ENCODE assay signal across 22 mouse cellular contexts in genomic region chr2:29034542-29035475, GRCm38 (mm10). TPM values are rescaled to one million over a fixed set of nuclear protein-coding genes. Genes with fewer than 3 reads are reported as not detected.
DNase-seq lines count a peak whose midpoint lies in the region; ATAC-seq and TF ChIP-seq lines count a peak whose summit lies in the region.
"Had no signal": no experiment of that assay in that cellular context is flagged by ENCODE, and none has a peak within 500 bp of the region (broad histone marks: within the 10 kb centered on the region; RNA-seq: fewer than 3 reads in every experiment).

No protein-coding gene starts in this region.

- no peak for TF ChIP-seq CTCF in stomach, postnatal 0 days (IDR thresholded peaks at IDR 0.05; ENCODE audit: low read depth)

- WGBS in midbrain, embryonic 13.5 days: 29% methylated on average over 20 of the region's 20 CpGs
- WGBS in midbrain, embryonic 14.5 days: 30% methylated on average over 20 of the region's 20 CpGs
- WGBS in liver, embryonic 12.5 days (ENCODE audit: insufficient replicate concordance): 57% methylated on average over 20 of the region's 20 CpGs
- WGBS in stomach, postnatal 0 days: 54% methylated on average over 20 of the region's 20 CpGs

- peak; percentile 38 for DNase-seq in kidney, adult 11 months
- DNase-seq in kidney, postnatal 10 days: no peak
- no peak for DNase-seq in midbrain, embryonic 14.5 days
- DNase-seq in stomach, postnatal 0 days (ENCODE audit: low spot score): peak; percentile 23
- DNase-seq in lung, postnatal 25 days (ENCODE audit: low spot score): no peak
- no peak for DNase-seq in gastrocnemius, postnatal 25 days
- DNase-seq: adrenal gland, postnatal 10 days; B cell, adult 2 months; cerebellum, adult 2 months; heart, adult 11 months; heart, postnatal 36 days had no signal

- no peak for TF ChIP-seq EP300 in stomach, postnatal 0 days (optimal IDR thresholded peaks at IDR 0.05)

- no peaks in the 10 kb centered on the region for H3K9me3 ChIP-seq in midbrain, embryonic 13.5 days
- no peaks in the 10 kb centered on the region for H3K9me3 ChIP-seq in midbrain, embryonic 14.5 days (ENCODE audit: control insufficient read depth, low read length)
- H3K9me3 ChIP-seq in liver, embryonic 12.5 days (replicated peaks): no peaks in the 10 kb centered on the region
- H3K9me3 ChIP-seq in stomach, postnatal 0 days (ENCODE audit: control insufficient read depth, low read length): no peaks in the 10 kb centered on the region
- H3K9me3 ChIP-seq: embryonic facial prominence, embryonic 13.5 days; heart, embryonic 13.5 days; limb, embryonic 13.5 days had no signal

- peaks cover 39% of the 10 kb centered on the region for H3K4me1 ChIP-seq in midbrain, embryonic 13.5 days (replicated peaks)
- H3K4me1 ChIP-seq in midbrain, embryonic 14.5 days (ENCODE audit: control insufficient read depth, insufficient read depth, low read length): peaks cover 29% of the 10 kb centered on the region
- no peaks in the 10 kb centered on the region for H3K4me1 ChIP-seq in liver, embryonic 12.5 days
- H3K4me1 ChIP-seq in stomach, postnatal 0 days (replicated peaks; ENCODE audit: control insufficient read depth, insufficient read depth): no peaks in the 10 kb centered on the region

- H3K27ac ChIP-seq in midbrain, embryonic 13.5 days: no peak overlapping the region
- no peak overlapping the region for H3K27ac ChIP-seq in midbrain, embryonic 14.5 days (replicated peaks; ENCODE audit: low read depth, low read length)
- peak overlapping the region; percentile 57 for H3K27ac ChIP-seq in liver, embryonic 12.5 days
- H3K27ac ChIP-seq in stomach, postnatal 0 days (replicated peaks): no peak overlapping the region
- H3K27ac ChIP-seq: embryonic facial prominence, embryonic 13.5 days; heart, embryonic 13.5 days; kidney, postnatal 0 days; limb, embryonic 13.5 days had no signal

- peaks cover 65% of the 10 kb centered on the region for H3K27me3 ChIP-seq in midbrain, embryonic 13.5 days
- H3K27me3 ChIP-seq in midbrain, embryonic 14.5 days (ENCODE audit: control insufficient read depth, insufficient read depth, low read length): peaks cover 5% of the 10 kb centered on the region
- peaks cover 38% of the 10 kb centered on the region for H3K27me3 ChIP-seq in liver, embryonic 12.5 days (replicated peaks)
- H3K27me3 ChIP-seq in stomach, postnatal 0 days (ENCODE audit: control insufficient read depth, insufficient read depth, low read length): no peaks in the 10 kb centered on the region

- H3K9ac ChIP-seq in midbrain, embryonic 13.5 days (replicated peaks): no peak overlapping the region
- H3K9ac ChIP-seq in midbrain, embryonic 14.5 days (replicated peaks; ENCODE audit: low read length): no peak overlapping the region
- no peak overlapping the region for H3K9ac ChIP-seq in liver, embryonic 12.5 days
- H3K9ac ChIP-seq in stomach, postnatal 0 days (ENCODE audit: low read length): no peak overlapping the region
- H3K9ac ChIP-seq: embryonic facial prominence, embryonic 13.5 days; heart, embryonic 13.5 days; limb, embryonic 13.5 days had no signal

- no peaks in the 10 kb centered on the region for H3K36me3 ChIP-seq in midbrain, embryonic 13.5 days
- no peaks in the 10 kb centered on the region for H3K36me3 ChIP-seq in midbrain, embryonic 14.5 days (ENCODE audit: control insufficient read depth, insufficient read depth, low read length)
- H3K36me3 ChIP-seq in liver, embryonic 12.5 days: no peaks in the 10 kb centered on the region
- no peaks in the 10 kb centered on the region for H3K36me3 ChIP-seq in stomach, postnatal 0 days (ENCODE audit: control insufficient read depth, insufficient read depth, low read length)
- H3K36me3 ChIP-seq: embryonic facial prominence, embryonic 13.5 days; heart, embryonic 13.5 days; limb, embryonic 13.5 days had no signal

- peak; percentile 53; the same call in 1 of the 2 replicates for ATAC-seq in midbrain, embryonic 13.5 days
- ATAC-seq in midbrain, embryonic 14.5 days (ENCODE audit: low FRiP score, low TSS enrichment): no peak
- peak; percentile 67 for ATAC-seq in liver, embryonic 12.5 days
- no peak for ATAC-seq in stomach, postnatal 0 days (ENCODE audit: low FRiP score, low TSS enrichment)
- ATAC-seq: hindbrain, embryonic 16.5 days; lung, postnatal 0 days had no signal

- H3K4me2 ChIP-seq in midbrain, embryonic 13.5 days (replicated peaks): no peak overlapping the region
- no peak overlapping the region for H3K4me2 ChIP-seq in midbrain, embryonic 14.5 days (ENCODE audit: low read length)
- no peak overlapping the region for H3K4me2 ChIP-seq in liver, embryonic 12.5 days
- no peak overlapping the region for H3K4me2 ChIP-seq in stomach, postnatal 0 days (replicated peaks; ENCODE audit: low read depth)
- H3K4me2 ChIP-seq: embryonic facial prominence, embryonic 13.5 days; heart, embryonic 13.5 days; limb, embryonic 13.5 days had no signal

- no peak overlapping the region for H3K4me3 ChIP-seq in midbrain, embryonic 13.5 days (replicated peaks)
- H3K4me3 ChIP-seq in midbrain, embryonic 14.5 days (replicated peaks; ENCODE audit: low read depth, low read length): no peak overlapping the region
- H3K4me3 ChIP-seq in liver, embryonic 12.5 days: no peak overlapping the region
- no peak overlapping the region for H3K4me3 ChIP-seq in stomach, postnatal 0 days (ENCODE audit: low read depth, low read length)
- H3K4me3 ChIP-seq: embryonic facial prominence, embryonic 13.5 days; heart, embryonic 13.5 days; limb, embryonic 13.5 days; myocyte had no signal

RNA-seq across cellular contexts. Expression of gene Cfap77, which starts 20.1 kb away (rescaled TPM):
- 0.48 and 0.63 TPM in 2 replicates for polyA plus RNA-seq in midbrain, embryonic 13.5 days (2015; fragmentation: Nextera tagmentation; extraction: Ambion mirVana)
- polyA plus RNA-seq in midbrain, embryonic 14.5 days (2014; fragmentation: Nextera tagmentation; extraction: Ambion mirVana): 1.1 and 1.3 TPM in 2 replicates
- 0.12 and 0.30 TPM in 2 replicates for polyA plus RNA-seq in liver, embryonic 12.5 days (2016; fragmentation: Nextera tagmentation; extraction: Ambion mirVana)
- 0.11 and 0.15 TPM in 2 replicates for polyA plus RNA-seq in stomach, postnatal 0 days (2015; fragmentation: Nextera tagmentation; extraction: Ambion mirVana)
- total RNA-seq in gastrocnemius, postnatal 25 days (2021): not detected
- total RNA-seq: common myeloid progenitor, adult 5-6 weeks; heart, postnatal 36 days; megakaryocyte, adult 5-6 weeks had no signal

RNA-seq across cellular contexts. Expression of gene Ttf1, which starts 25.3 kb away (rescaled TPM):
- 10.1 and 10.4 TPM in 2 replicates for polyA plus RNA-seq in midbrain, embryonic 13.5 days (2015; fragmentation: Nextera tagmentation; extraction: Ambion mirVana)
- 6.9 and 7.4 TPM in 2 replicates for polyA plus RNA-seq in midbrain, embryonic 14.5 days (2014; fragmentation: Nextera tagmentation; extraction: Ambion mirVana)
- polyA plus RNA-seq in liver, embryonic 12.5 days (2016; fragmentation: Nextera tagmentation; extraction: Ambion mirVana): 7.9 and 8.4 TPM in 2 replicates
- 3.9 and 4.2 TPM in 2 replicates for polyA plus RNA-seq in stomach, postnatal 0 days (2015; fragmentation: Nextera tagmentation; extraction: Ambion mirVana)
- 1 to 10 TPM; 4.0 to 4.5 TPM for total RNA-seq in gastrocnemius, postnatal 25 days (2021)

Comparison
In these comparisons a context has a peak if more than half of its experiments do, and no peak if none do; other contexts are left out.
1. DNase-seq: peak in kidney, adult 11 months (single experiment) and stomach, postnatal 0 days (single experiment); none in kidney, postnatal 10 days (single experiment), midbrain, embryonic 14.5 days (single experiment), lung, postnatal 25 days (single experiment) and gastrocnemius, postnatal 25 days (single experiment).
2. ATAC-seq: peak in midbrain, embryonic 13.5 days (single experiment) and liver, embryonic 12.5 days (single experiment); none in midbrain, embryonic 14.5 days (single experiment) and stomach, postnatal 0 days (single experiment).